Mouse (Mus musculus) stomach, embryonic 16.5 days (tissue): ENCODE data around the gene Ppard. TPM values are rescaled to one million over a fixed set of nuclear protein-coding genes. Genes with fewer than 3 reads are reported as not detected.
A peak's percentile ranks its signal among the peaks of the same experiment; 100 is the strongest.
"Not testable (repeated sequence)": the region's sequence is repeated elsewhere in the genome, so short reads cannot be mapped to it uniquely, and the experiment has no call there.

Experiments used
- ATAC-seq: fragments of 200-750 bp; cut with Nextera tagmentation; 2 replicates; pipeline ENCODE4 v1.8.0; 2017; ENCODE audit warnings: moderate number of reproducible peaks, moderate TSS enrichment; ENCODE audit not compliant: insufficient read depth, low FRiP score
- H3K27ac ChIP-seq: fragments of 300-500 bp; sonication (generic); 2 replicates; pipeline ENCODE4 v1.5.1; 2014; ENCODE audit warnings: low read length
- H3K27me3 ChIP-seq: fragments of 300-500 bp; sonication (generic); 2 replicates; pipeline ENCODE4 v1.6.1; 2014; ENCODE audit warnings: low read length, control low read depth, mixed read lengths; ENCODE audit not compliant: control insufficient read depth, insufficient read depth
- H3K36me3 ChIP-seq: fragments of 300-500 bp; sonication (generic); 2 replicates; pipeline ENCODE4 v1.6.1; 2014; ENCODE audit warnings: low read length; ENCODE audit not compliant: control insufficient read depth, insufficient read depth
- H3K4me1 ChIP-seq: fragments of 300-500 bp; sonication (generic); 2 replicates; pipeline ENCODE4 v1.6.1; 2014; ENCODE audit warnings: low read length, control low read depth, mixed read lengths; ENCODE audit not compliant: control insufficient read depth, insufficient read depth
- H3K4me2 ChIP-seq: fragments of 300-500 bp; sonication (generic); 2 replicates; pipeline ENCODE4 v1.6.1; 2014; ENCODE audit warnings: low read depth, low read length, mixed read lengths
- H3K4me3 ChIP-seq: fragments of 300-500 bp; sonication (generic); replicated peaks from 2 replicates; pipeline ENCODE4 v1.5.1; 2014; ENCODE audit warnings: mild to moderate bottlenecking, low read length
- H3K9ac ChIP-seq: fragments of 300-500 bp; sonication (generic); 2 replicates; pipeline ENCODE4 v1.6.1; 2014; ENCODE audit warnings: low read length
- H3K9me3 ChIP-seq: fragments of 300-500 bp; sonication (generic); replicated peaks from 2 replicates; pipeline ENCODE4 v1.6.1; 2016; ENCODE audit warnings: low read length, control low read depth; ENCODE audit not compliant: control insufficient read depth
- WGBS: fragments of 180-500 bp; shearing (Covaris S2); extraction: QIAGEN DNeasy Blood & Tissue Kit; methylation state at CpG from one replicate; pipeline ENCODE4 v1.1.7; 2014; 5-methylcytosine and 5-hydroxymethylcytosine counted together
- polyA plus RNA-seq: library from polyadenylated mRNA; unstranded; fragments of >200 nt; fragmentation: Nextera tagmentation; extraction: Ambion mirVana; gene quantifications from 2 replicates; pipeline ENCODE4 v1.2.1, GENCODE M21; 2015

Gene Ppard
- polyA plus RNA-seq, 1 experiment from 2014 or later = 2.8 TPM

DNA sequence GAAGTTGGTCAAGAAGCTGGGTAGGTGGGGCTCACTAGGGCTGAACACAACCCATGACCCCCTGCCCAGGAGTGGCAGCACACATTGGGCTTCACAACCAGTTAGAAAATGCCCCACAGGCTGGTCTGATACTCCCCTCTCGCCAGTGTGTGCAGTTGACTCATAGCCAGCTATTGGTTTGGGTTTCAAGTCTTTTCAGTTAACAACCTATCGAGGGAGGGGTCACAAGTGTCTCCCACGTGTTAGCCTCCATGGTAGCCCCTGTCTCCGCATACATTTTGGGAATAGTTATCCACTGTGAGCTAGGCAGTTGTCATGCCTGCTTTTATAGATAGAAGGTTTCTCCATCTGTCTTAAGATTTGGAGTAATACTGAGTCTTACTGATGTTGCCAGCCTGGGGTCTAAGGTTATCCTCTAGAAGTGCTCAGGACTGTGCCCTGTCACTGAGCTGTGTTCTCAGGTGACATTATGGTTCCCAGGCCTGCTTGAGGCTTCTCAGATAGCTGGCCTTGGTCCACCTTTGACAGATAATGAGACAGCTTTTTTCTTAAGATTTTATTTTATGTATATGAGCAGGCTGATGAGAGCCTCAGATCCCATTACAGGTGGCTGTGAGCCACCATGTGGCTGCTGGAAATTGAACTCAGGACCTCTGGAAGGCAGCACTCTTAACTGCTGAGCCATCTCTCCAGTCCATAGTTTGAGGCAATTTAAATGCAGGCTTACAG lies 97.2 kb downstream of the Ppard start:
- 3% methylated on average over 4 of the region's 4 CpGs for WGBS
- Histone ChIP-seq H3K9me3 (no peaks in the 10 kb centered on the region), H3K4me1 (peaks cover 50% of the 10 kb centered on the region), H3K4me3 (peak overlapping the region; percentile 98), H3K36me3 (peaks cover 16% of the 10 kb centered on the region), H3K9ac (peak overlapping the region; percentile 100), H3K4me2 (peak overlapping the region; percentile 97), H3K27me3 (no peaks in the 10 kb centered on the region), H3K27ac (peak overlapping the region; percentile 96)
- ATAC-seq = no peak

GRCm38 (mm10) chr17:28330232-28330546 lies 97.7 kb downstream of the Ppard start:
- Histone ChIP-seq H3K4me1 (peaks cover 53% of the 10 kb centered on the region), H3K27ac (peak overlapping the region; percentile 96; the same call in 1 of the 2 replicates), H3K36me3 (peaks cover 16% of the 10 kb centered on the region), H3K4me3 (peak overlapping the region; percentile 98), H3K9me3 (no peaks in the 10 kb centered on the region), H3K27me3 (no peaks in the 10 kb centered on the region), H3K9ac (peak overlapping the region; percentile 100), H3K4me2 (peak overlapping the region; percentile 97)
- ATAC-seq = no peak
- 32% methylated on average over 2 of the region's 2 CpGs for WGBS

DNA sequence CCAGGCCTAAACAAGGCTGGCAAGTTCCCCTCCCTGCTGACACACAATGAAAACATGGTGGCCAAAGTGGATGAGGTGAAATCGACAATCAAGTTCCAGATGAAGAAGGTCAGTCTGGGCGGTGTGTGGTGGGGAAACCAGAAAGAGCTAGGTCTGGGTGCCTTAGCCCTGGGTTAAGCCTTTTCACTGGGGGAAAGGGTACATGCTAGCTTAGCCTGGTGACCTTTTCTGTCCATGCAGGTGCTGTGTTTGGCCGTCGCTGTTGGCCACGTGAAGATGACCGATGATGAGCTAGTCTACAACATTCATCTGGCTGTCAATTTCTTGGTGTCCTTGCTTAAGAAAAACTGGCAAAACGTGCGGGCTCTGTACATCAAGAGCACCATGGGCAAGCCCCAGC lies 98.1 kb downstream of the Ppard start:
- H3K4me2 ChIP-seq = peak overlapping the region; percentile 97
- WGBS = 51% methylated on average over 6 of the region's 8 CpGs

GRCm38 (mm10) chr17:28331241-28332112 lies 99.0 kb downstream of the Ppard start:
- ATAC-seq = no peak
- Histone ChIP-seq H3K36me3 (peaks cover 16% of the 10 kb centered on the region), H3K4me3 (no peak overlapping the region), H3K9ac (peak overlapping the region; percentile 11), H3K9me3 (no peaks in the 10 kb centered on the region), H3K4me1 (peaks cover 56% of the 10 kb centered on the region), H3K4me2 (0 out of 2 replicates have a peak overlapping the region, but pooled peaks have one; percentile 97), H3K27ac (peak overlapping the region; percentile 32), H3K27me3 (no peaks in the 10 kb centered on the region)
- WGBS = 32% methylated on average over 7 of the region's 7 CpGs

More for the DNA sequence above, 98.1 kb downstream of the Ppard start:
- H3K27me3 ChIP-seq, H3K9me3 ChIP-seq, ATAC-seq: not testable (repeated sequence)
- Histone ChIP-seq H3K4me1 (peaks cover 56% of the 10 kb centered on the region), H3K36me3 (peaks cover 16% of the 10 kb centered on the region), H3K27ac (peak overlapping the region; percentile 33; the same call in 1 of the 2 replicates), H3K4me3 (peak overlapping the region; percentile 17), H3K9ac (peak overlapping the region; percentile 39; the same call in 1 of the 2 replicates)

GRCm38 (mm10) chr17:28332113-28332914 lies 99.8 kb downstream of the Ppard start:
- Histone ChIP-seq H3K4me2 (no peak overlapping the region), H3K27ac (peak overlapping the region; percentile 32), H3K4me1 (peaks cover 52% of the 10 kb centered on the region), H3K9me3 (no peaks in the 10 kb centered on the region), H3K9ac (0 out of 2 replicates have a peak overlapping the region, but pooled peaks have one; percentile 21), H3K27me3 (no peaks in the 10 kb centered on the region), H3K36me3 (peaks cover 16% of the 10 kb centered on the region), H3K4me3 (no peak overlapping the region)
- no peak for ATAC-seq
- 46% methylated on average over 13 of the region's 13 CpGs for WGBS

DNA sequence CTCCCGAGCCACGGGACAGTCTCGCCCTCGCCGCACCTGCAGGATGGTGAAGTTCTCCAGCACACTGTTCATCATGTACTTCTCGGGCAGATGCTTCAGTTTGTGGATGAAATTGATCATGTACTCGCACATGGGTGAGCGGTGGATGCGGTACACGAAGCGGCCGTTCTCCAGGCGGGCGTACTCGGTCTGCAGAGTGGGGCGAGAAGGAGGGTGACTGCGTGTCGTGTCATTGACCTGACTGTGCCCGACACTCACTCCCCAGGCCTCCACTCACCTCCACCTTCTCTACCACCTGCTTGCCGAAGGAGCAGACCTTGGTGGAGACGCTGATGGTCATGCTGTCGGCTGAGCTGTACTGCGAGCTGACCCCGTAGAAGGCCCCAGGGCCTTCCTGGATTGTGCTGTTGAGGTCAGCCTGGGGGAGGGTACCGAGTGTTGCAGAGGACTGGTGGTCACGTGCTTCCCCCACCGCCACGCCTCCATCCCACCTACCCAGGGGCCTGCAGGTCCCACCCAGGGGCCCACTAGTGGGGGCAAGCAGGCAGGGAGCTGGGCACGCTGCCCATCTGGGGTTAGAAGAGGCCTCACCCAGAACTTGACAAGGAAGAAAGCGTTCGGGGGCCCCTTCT lies 100.5 kb downstream of the Ppard start:
- no peak for ATAC-seq
- Histone ChIP-seq H3K27me3 (no peaks in the 10 kb centered on the region), H3K4me1 (peaks cover 45% of the 10 kb centered on the region), H3K36me3 (peaks cover 16% of the 10 kb centered on the region), H3K4me2 (no peak overlapping the region), H3K4me3 (no peak overlapping the region), H3K27ac (peak overlapping the region; percentile 32), H3K9ac (peak overlapping the region; percentile 54; the same call in 1 of the 2 replicates), H3K9me3 (no peaks in the 10 kb centered on the region)
- 40% methylated on average over 31 of the region's 31 CpGs for whole genome bisulfite sequencing

- Histone ChIP-seq H3K9me3 (no peaks in the 10 kb centered on the region), H3K4me3 (no peak overlapping the region), H3K36me3 (peaks cover 17% of the 10 kb centered on the region), H3K4me2 (no peak overlapping the region), H3K4me1 (peaks cover 52% of the 10 kb centered on the region), H3K9ac (no peak overlapping the region), H3K27me3 (no peaks in the 10 kb centered on the region), H3K27ac (no peak overlapping the region)
- 73% methylated on average over 10 of the region's 10 CpGs for WGBS
- no peak for ATAC-seq
Observed at GRCm38 (mm10) chr17:28335267-28335666, 102.8 kb downstream of the Ppard start.

GRCm38 (mm10) chr17:28337547-28337946 lies 105.0 kb downstream of the Ppard start:
- Histone ChIP-seq H3K36me3 (peaks cover 11% of the 10 kb centered on the region; the same call in 1 of the 2 replicates), H3K4me1 (peaks cover 64% of the 10 kb centered on the region), H3K9me3 (no peaks in the 10 kb centered on the region), H3K9ac (no peak overlapping the region), H3K27ac (no peak overlapping the region), H3K4me2 (no peak overlapping the region), H3K4me3 (no peak overlapping the region), H3K27me3 (no peaks in the 10 kb centered on the region)
- WGBS = 84% methylated on average over 7 of the region's 7 CpGs
- ATAC-seq = no peak
